Mouse (Mus musculus) thymus, adult 2 months (tissue): ENCODE results near the gene Gtdc1. TPM values are rescaled to one million over a fixed set of nuclear protein-coding genes. Genes with fewer than 3 reads are reported as not detected.

Experiments used
- DNase-seq: peaks from one replicate; pipeline ENCODE4 v3.0.0; 2021
- H3K27ac ChIP-seq: fragments of 200-500 bp; 2 replicates; pipeline ENCODE4 v1.5.1; 2012; ENCODE audit warnings: low read length, control low read depth; ENCODE audit not compliant: control insufficient read depth, insufficient read depth
- H3K27me3 ChIP-seq: fragments of 200-500 bp; 2 replicates; pipeline ENCODE4 v1.6.1; 2012; ENCODE audit warnings: mild to moderate bottlenecking, low read length, moderate library complexity, mixed read lengths; ENCODE audit not compliant: control insufficient read depth, insufficient read depth
- H3K36me3 ChIP-seq: fragments of 200-500 bp; 2 replicates; pipeline ENCODE4 v1.6.1; 2012; ENCODE audit warnings: mild to moderate bottlenecking, low read length, moderate library complexity; ENCODE audit not compliant: control insufficient read depth, insufficient read depth
- H3K4me1 ChIP-seq: fragments of 200-500 bp; replicated peaks from 2 replicates; pipeline ENCODE4 v1.6.1; 2012; ENCODE audit warnings: low read length; ENCODE audit not compliant: control insufficient read depth, insufficient read depth
- H3K4me3 ChIP-seq: fragments of 200-500 bp; 2 replicates; pipeline ENCODE4 v1.5.1; 2012; ENCODE audit warnings: mild to moderate bottlenecking, low read length, control low read depth, moderate library complexity; ENCODE audit not compliant: control insufficient read depth, insufficient read depth
- CTCF ChIP-seq: fragments of 200-500 bp; IDR thresholded peaks from 2 replicates; pipeline ENCODE4 v1.5.1; 2012; ENCODE audit warnings: mild to moderate bottlenecking, control low read depth, low read length, moderate library complexity, borderline replicate concordance; ENCODE audit not compliant: control insufficient read depth, poor library complexity, insufficient read depth; ENCODE audit errors: extremely low read depth
- POLR2A ChIP-seq: fragments of 200-500 bp; IDR thresholded peaks from 2 replicates; pipeline ENCODE4 v1.6.1; 2012; ENCODE audit warnings: mild to moderate bottlenecking, low read length, control low read depth, moderate library complexity; ENCODE audit not compliant: control insufficient read depth, poor library complexity, insufficient read depth; ENCODE audit errors: extremely low read depth
- WGBS: fragments of 180-500 bp; shearing (Covaris S2); methylation state at CpG from one replicate; pipeline ENCODE4 v1.1.7; 2018; 5-methylcytosine and 5-hydroxymethylcytosine counted together
- polyA plus RNA-seq: library from polyadenylated mRNA; depleted of rRNA; stranded (reverse); fragments of >200 nt; gene quantifications from 2 replicates; pipeline ENCODE4 v1.2.3, GENCODE M21; 2012

The Gtdc1 gene
- polyA plus RNA-seq, 1 experiment, result 13.9 TPM

- no peak overlapping the region for H3K27ac ChIP-seq
- WGBS, result 91% methylated on average over 1 of the region's 1 CpGs
- H3K4me3 ChIP-seq, result no peak overlapping the region
- H3K27me3 ChIP-seq, result no peaks in the 10 kb centered on the region
- no peak for DNase-seq
- no peaks in the 10 kb centered on the region for H3K36me3 ChIP-seq
- TF ChIP-seq POLR2A, result no peak
- no peak for TF ChIP-seq CTCF
- H3K4me1 ChIP-seq, result peaks cover 5% of the 10 kb centered on the region; the same call in 1 of the 2 replicates
These were observed 26.7 kb upstream of the Gtdc1 start for GRCm38 (mm10) chr2:44954180-44954579.

GRCm38 (mm10) chr2:44952830-44953422 is 25.5 kb upstream of the Gtdc1 start:
- no peaks in the 10 kb centered on the region for H3K36me3 ChIP-seq
- WGBS, result 49% methylated on average over 6 of the region's 6 CpGs
- no peak for TF ChIP-seq POLR2A
- no peak for TF ChIP-seq CTCF
- no peak for DNase-seq
- no peaks in the 10 kb centered on the region for H3K27me3 ChIP-seq
- H3K27ac ChIP-seq, result no peak overlapping the region
- no peak overlapping the region for H3K4me3 ChIP-seq
- H3K4me1 ChIP-seq, result peaks cover 5% of the 10 kb centered on the region; the same call in 1 of the 2 replicates

GRCm38 (mm10) chr2:44951651-44952213 is 24.3 kb upstream of the Gtdc1 start:
- H3K27me3 ChIP-seq, result no peaks in the 10 kb centered on the region
- WGBS, result 94% methylated on average over 4 of the region's 4 CpGs
- TF ChIP-seq POLR2A (no peak), CTCF (no peak)
- no peak overlapping the region for H3K4me3 ChIP-seq
- peaks cover 5% of the 10 kb centered on the region; the same call in 1 of the 2 replicates for H3K4me1 ChIP-seq
- no peak overlapping the region for H3K27ac ChIP-seq
- no peaks in the 10 kb centered on the region for H3K36me3 ChIP-seq
- DNase-seq, result no peak

- Histone ChIP-seq H3K27ac (no peak overlapping the region), H3K4me1 (no peaks in the 10 kb centered on the region), H3K36me3 (no peaks in the 10 kb centered on the region), H3K4me3 (no peak overlapping the region), H3K27me3 (no peaks in the 10 kb centered on the region)
- 98% methylated on average over 2 of the region's 2 CpGs for WGBS
- DNase-seq, result no peak
- no peak for TF ChIP-seq CTCF
These were observed 17.2 kb upstream of the Gtdc1 start for GRCm38 (mm10) chr2:44944689-44945088.

GRCm38 (mm10) chr2:44930951-44931350 is 3.5 kb upstream of the Gtdc1 start:
- no peak for TF ChIP-seq CTCF
- TF ChIP-seq POLR2A, result no peak
- WGBS, result 97% methylated on average over 3 of the region's 3 CpGs
- DNase-seq, result no peak
- no peak overlapping the region for H3K27ac ChIP-seq
- H3K4me3 ChIP-seq, result no peak overlapping the region
- no peaks in the 10 kb centered on the region for H3K4me1 ChIP-seq
- H3K27me3 ChIP-seq, result no peaks in the 10 kb centered on the region
- H3K36me3 ChIP-seq, result no peaks in the 10 kb centered on the region

GRCm38 (mm10) chr2:44928631-44929030 is 1.2 kb upstream of the Gtdc1 start:
- DNase-seq, result no peak
- Histone ChIP-seq H3K36me3 (no peaks in the 10 kb centered on the region), H3K4me1 (0 out of 2 replicates have a peak, but pooled peaks cover 2% of the 10 kb centered on the region), H3K27ac (no peak overlapping the region), H3K27me3 (no peaks in the 10 kb centered on the region), H3K4me3 (no peak overlapping the region)
- TF ChIP-seq POLR2A, result no peak
- no peak for TF ChIP-seq CTCF
- 94% methylated on average over 3 of the region's 3 CpGs for WGBS
